Mouse (Mus musculus) E14TG2a.4 (cell line): ENCODE data around the gene Ptgir.

Experiments used
- CTCF ChIP-seq: conservative IDR thresholded peaks from 2 replicates; pipeline ENCODE4 v1.5.1; 2014; ENCODE audit warnings: low read length
- POU5F1 ChIP-seq: IDR thresholded peaks from 2 replicates; pipeline ENCODE4 v1.6.1; 2014; ENCODE audit warnings: low read length, borderline replicate concordance

- TF ChIP-seq CTCF, result peak; percentile 77
- TF ChIP-seq POU5F1, result no peak
Observed at GRCm38 (mm10) chr7:16913806-16914452, 7.6 kb downstream of the Ptgir start.
